Mouse (Mus musculus): Measurements from ENCODE around the gene Trpm1.

- TF ChIP-seq GATA1 (IDR thresholded peaks at IDR 0.05; ENCODE audit: borderline replicate concordance, low read length) (no peak), FLI1 (IDR thresholded peaks at IDR 0.05; ENCODE audit: low read length) (no peak)
These were observed 13.8 kb upstream of the Trpm1 start for GRCm38 (mm10) chr7:64139866-64140265.
